Mouse (Mus musculus) cerebellum, adult 2 months (tissue): ENCODE data around the gene Nppc.
A peak's percentile ranks its signal among the peaks of the same experiment; 100 is the strongest.

Source experiments
- CTCF ChIP-seq: fragments of 200-500 bp; IDR thresholded peaks from 2 replicates; pipeline ENCODE4 v1.5.1; 2011; ENCODE audit warnings: low read depth, mild to moderate bottlenecking, control low read depth, low read length, moderate library complexity, borderline replicate concordance; ENCODE audit not compliant: insufficient read depth
- POLR2A ChIP-seq: fragments of 200-500 bp; IDR thresholded peaks from 2 replicates; pipeline ENCODE4 v1.6.1; 2011; ENCODE audit warnings: low read length, control low read depth, borderline replicate concordance; ENCODE audit not compliant: insufficient read depth

- TF ChIP-seq CTCF: peak; percentile 50; the same call in 1 of the 2 replicates
- TF ChIP-seq POLR2A: no peak
Measured at GRCm38 (mm10) chr1:86618454-86619125, 51.8 kb downstream of the Nppc start.
